Mouse (Mus musculus) retina, postnatal 1 day (tissue): Measurements from ENCODE around the gene Srsf4.

ENCODE experiments used
- DNase-seq: peaks from one replicate; pipeline ENCODE4 v3.0.0-alpha.2; 2012

Srsf4 gene

DNA sequence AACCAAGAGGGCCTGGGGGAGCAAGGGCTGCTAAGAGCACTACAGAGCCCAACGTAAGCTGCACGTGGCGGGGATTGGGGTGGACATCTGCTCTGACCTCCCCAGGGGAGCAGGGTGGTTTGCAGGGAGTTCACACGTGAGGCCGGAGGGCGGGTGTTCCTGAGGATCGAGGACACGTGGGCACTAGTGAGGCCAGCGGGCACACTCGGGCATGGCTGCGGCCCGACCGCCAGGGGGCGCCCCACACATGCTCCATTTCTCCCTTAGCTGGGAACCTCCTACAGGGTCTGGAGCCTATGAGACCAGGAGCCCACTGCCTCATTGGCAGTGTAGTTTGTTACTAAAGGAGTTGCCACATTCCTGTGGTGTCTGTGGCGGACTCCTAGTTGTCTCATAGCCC, 43.0 kb downstream of the Srsf4 start:
- peak; percentile 84 for DNase-seq

DNA sequence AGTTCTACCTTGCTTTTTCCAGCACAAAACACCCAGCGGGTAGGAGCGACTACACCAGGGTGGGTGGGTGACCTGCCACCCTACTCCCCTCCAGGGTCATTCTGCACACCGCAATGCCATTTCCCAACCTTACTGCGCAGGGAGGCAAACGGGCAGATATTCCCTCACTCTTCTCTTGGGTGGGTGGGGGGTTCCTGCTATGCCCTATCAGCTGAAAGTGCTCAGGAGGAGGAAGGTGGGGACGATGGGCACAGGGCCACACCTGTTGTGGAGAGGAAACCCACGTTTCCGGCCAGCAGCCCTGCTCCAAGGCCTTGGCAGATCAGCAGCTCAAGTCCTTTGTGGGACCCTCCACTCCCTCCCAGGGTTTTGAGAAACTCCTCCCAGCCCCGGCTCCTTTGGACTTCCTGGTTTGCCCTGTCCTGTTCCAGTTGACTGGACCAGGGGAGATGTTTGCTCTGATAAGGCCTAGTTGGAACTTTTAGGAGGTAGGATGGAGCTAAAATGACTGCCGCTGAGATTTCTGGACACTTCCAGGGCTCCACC, 43.7 kb downstream of the Srsf4 start:
- no peak for DNase-seq

DNA sequence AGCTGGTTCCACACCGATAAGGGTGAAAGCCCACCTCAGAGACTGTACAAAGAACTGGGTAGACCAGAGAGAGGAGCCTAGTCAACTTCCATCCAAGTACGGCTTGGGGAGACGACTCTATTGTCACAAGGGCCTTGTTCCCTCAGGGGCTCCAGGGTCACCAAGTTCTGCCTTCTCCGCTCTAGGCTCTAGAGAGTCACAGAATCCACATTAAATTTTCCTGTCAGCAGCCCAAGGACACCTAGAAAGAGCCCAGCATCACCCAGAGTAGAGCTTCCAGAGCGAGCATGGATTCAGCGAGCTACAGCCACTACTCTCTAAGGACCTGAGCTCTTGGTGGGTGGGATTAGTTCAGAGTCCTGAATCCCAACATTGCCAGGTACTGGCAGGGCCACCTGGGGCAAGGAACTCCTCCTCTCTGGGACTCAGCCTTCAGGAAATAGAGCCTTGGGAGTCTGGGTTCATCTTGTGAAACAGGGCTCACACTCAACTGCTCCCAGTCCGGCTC, 44.7 kb downstream of the Srsf4 start:
- no peak for DNase-seq

DNA sequence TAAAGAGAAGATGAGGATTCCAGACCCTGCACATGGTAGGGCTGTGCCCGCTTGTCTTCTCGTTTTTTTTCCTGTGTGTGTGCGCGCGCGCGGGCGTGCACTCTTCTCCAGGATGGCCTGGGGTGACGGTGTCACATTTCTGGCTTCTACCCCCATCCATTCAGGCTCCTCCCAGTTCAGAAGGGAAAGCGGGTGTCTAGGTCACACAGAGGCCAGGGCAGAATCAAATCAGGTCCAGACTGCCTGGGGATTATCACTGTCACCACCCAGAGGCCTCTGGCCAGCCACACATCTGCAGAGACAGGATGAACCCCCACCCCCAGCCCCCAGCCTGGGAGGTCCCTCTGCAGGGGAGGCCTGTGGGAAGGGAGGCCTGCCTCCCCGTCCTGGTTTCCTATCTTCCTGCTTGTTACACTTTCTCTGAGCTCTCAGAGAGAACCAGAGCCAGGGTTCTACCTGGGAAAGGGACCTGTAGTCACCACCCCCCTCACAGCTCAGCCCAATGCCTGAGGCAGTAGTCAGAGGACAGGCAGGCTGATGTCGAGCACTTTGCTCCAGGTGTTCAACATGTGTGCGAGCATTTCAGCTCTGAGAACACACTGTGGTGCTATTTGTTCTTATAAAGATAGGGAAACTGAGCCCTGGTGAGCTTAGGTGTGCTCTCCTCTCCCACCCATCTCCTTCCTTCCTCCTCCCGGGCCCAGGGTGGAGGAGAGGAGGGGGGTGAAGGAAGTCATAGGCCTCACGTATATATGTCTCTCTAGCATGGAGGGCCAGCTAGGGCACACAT, 45.5 kb downstream of the Srsf4 start:
- DNase-seq = peak; percentile 59

DNA sequence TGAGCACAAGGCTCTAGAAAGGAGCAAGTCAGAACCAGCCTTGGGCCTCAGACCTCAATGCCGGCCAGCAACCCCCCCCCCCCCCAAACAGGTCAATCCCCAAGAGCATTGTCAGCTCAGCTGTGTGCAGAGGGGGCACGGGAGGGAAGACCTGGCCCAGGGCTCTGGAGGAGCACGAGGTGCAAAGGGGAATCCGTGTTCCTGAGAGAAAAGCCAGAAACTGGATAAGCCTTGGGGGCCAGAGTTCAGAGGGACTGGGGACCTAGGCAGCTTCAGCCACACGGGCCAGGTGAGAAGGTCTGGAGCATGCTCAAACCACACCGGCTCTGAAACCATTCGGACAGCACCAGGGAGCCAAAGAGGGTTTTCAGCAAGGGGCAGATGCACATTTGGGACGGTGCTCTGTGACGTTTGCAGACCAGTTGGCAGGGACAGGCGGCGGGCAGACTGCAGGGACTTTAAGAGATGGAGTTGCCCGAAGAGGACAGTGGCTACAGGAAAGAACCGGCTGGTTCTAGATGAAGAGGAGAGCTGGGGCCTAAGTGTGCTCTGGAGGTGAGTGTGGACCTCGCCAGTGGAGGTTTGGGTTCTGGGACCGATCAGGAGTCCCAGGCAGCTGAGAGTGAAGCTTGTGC, 46.2 kb downstream of the Srsf4 start:
- no peak for DNase-seq

DNA sequence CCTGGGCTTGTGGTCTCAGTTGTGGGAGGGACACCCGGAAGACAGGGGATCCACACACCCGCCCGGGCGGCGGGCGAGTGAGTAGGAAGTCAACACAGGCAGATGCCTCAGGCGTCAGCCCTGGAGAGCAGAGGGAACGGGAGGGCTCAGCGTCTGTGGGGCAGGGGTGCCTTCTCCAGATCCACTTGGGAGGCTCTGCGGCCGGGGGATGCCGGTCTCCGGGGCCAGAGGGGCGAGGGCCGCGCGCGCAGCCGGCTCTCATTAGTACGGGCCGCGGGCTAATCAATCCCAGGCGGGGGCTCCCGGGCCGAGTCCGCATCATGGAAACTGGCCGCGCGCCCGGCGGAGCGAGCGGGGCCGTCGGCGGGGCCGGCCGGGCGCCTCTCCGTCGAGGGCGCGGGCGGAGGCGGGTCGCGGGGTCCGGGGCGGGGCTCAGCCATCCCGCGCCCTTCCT, 46.8 kb downstream of the Srsf4 start:
- peak; percentile 56 for DNase-seq

DNA sequence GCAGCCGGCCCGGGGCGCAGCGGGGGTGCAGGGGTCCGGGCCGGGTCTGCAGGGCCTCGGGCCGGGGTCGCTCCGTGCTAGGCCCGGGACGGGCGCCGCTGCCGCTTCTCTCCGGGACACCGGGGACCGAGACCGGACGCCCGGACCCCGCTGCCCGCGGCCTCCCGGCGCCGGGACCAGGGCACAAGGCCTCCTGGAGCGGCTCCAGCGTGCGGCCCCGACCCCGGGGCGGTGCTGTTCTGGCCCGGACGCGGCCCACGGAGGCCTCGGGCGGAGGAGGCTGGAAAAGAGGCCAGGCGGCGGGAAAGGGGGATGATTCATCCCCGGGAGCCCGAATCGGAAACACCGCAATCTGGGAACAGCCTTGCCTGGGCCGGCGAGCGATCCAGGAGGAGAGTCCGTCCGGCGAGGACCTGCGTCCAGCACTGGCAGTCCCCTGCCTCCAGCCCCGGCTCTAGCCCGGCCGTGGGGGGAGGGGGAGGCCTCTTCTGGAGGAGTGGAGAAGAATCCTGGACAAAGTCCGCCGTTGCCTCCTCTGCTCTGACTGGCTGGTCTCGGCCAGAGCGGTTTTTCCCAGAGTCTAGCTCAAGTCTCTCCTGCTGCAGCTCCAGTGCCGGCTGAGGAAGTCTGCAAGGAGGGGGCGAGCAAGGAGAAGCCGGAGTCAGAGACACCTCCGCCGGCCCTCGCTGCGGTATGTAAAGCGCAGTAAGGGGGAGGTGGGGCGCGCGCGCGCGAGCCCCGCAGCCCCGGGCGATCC, 47.4 kb downstream of the Srsf4 start:
- DNase-seq = peak; percentile 54

DNA sequence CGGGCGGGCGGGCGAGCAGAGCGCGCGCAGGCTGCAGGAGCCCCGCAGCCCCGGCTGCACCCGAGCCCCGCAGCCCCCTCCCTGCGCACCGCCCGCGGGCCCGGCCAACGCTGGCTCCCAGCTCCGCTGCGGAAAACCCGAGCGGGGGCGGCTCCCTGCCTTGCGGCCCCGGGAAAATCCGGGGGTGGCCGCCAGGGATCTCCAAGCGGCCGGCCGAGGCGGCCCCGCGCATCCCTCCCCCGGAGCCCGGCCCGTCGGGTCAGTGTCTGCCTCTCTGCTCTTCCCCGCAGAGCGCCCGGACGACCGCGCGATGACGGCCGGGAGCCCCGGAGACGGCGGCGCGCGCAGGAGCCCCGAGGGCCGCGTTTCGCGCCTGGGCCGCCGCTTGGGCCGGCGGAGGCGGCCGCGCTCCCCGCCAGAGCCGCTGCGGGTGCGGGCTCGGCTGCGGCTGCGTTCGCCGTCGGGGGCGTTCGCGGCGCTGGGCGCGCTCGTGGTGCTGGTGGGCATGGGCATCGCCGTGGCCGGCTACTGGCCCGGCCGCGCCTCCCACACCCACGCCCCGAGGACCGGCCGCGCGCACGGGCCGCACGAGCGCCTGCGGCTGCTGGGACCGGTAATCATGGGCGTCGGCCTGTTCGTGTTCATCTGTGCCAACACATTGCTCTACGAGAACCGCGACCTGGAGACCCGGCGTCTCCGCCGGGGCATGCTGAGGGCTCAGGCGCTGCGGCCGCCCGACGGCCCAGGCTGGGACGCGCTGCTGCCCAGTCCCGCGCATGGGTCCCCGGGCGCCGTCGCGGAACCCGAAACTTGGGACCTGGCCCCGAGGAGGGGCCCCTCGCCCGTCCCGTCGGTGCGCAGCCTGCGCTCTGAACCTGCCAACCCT, 48.3 kb downstream of the Srsf4 start, which contains the start of gene Tmem200b:
Gene Tmem200b (plus strand): TSS at position 311 of the 886 bp plus-strand sequence.
- DNase-seq = peak; percentile 37

DNA sequence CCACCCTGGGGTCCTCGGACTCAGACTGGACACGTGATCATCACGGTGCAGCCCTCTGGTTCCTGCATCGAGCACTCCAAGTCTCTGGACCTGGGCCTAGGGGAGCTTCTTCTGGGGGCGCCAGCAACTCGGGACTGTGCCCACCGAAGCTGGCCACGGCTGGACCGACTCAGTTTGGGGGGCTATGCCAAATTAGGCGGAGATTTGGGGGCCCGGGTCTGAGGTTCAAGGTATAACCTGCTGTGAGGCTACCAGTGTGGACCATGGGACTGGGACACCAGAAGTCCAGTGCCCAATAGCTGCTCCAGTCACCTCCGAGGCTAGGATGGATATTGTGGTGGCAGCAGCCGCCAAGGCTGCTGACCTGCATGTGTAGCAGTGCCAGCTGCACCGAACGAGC, 49.0 kb downstream of the Srsf4 start:
- no peak for DNase-seq

DNA sequence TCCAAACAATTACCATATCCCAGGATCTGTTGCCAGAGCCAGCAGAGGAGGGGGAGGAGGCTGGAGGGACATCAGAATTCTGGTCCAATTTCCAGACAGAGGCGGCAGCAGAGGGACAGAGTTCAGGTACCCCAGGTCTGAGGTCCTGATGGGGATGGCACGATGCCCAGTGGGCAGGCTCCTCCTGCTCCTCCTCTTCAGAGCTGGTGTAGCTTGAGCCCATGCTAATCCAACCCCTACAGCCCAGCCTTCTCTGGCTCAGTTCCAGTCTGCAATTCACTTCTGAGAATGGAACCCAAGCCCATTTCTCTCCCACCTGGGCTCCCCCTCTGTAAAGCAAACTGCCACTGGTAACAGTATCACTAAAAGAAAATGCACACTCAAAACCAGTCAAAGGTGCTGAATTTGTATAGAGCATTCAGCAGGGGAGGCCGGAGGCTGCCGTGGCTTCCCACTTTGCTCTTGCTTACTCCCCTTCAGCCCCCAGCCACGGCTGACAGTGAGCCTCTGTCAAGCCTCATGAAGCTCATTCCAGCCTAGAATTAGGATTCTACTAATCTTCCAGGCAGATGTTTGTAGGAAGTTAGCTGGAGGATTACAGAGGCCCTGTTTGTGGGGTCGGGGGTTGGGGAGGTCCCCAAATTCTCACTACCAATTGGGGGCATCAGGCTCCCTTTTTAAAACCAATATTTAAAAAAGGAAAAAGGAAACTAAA, 50.8 kb downstream of the Srsf4 start:
- peak; percentile 60 for DNase-seq

DNA sequence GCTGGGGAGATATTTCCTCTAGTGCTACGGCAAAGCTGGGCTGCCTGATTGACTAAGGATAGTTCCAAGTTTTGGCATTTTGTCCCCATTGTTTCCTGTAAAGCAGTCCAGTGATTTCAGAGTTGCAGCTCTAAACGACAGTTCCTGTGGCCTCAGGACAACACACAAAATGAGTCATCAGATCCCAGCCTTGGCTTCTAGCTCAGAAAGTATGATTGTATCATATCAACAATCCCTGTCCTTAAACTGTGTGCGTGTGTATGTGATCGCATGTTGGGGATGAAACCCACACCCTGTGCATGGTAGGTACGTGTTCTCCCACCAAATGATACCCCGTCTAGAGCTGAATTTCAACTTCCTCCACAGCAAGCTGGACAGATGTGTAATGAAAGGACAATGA, 55.7 kb downstream of the Srsf4 start:
- DNase-seq = no peak

DNA sequence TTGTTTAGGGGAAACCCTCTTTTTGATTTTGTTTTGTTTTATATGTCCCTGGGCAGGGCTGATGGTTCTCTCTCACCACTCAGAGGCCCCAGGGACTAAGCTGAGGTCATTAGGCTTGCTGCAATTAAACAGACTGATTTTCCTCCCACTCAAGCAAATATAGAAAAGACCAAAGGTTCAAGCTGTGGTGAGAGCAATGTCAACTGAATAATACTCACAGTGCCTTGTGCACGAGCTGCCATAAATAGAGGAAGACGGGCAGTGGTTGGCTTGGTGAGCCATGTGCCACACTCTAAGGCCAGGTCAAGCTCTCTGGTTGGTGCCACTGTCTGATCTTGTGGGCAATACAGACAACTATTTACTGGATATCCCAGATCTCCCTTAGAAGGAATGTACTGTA, 66.0 kb downstream of the Srsf4 start:
- DNase-seq = no peak

DNA sequence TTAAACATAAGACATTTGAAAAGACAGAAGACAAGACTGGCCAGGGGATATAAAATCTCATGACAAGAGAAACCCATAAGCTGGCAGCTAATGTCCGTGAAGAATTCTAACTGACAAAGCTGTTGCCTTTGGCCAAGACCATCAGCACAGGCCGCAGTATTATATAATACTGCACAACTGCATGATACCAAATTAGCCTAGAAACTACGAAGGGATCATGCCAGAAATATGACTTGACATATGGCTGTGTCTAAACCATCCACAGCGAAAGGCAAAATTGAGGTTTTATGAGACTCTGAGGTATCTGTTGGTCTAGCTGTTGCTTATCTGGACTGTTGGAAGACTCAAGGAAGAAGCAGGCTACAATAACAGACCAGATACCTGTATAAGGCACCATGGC, 67.4 kb downstream of the Srsf4 start:
- DNase-seq = no peak

DNA sequence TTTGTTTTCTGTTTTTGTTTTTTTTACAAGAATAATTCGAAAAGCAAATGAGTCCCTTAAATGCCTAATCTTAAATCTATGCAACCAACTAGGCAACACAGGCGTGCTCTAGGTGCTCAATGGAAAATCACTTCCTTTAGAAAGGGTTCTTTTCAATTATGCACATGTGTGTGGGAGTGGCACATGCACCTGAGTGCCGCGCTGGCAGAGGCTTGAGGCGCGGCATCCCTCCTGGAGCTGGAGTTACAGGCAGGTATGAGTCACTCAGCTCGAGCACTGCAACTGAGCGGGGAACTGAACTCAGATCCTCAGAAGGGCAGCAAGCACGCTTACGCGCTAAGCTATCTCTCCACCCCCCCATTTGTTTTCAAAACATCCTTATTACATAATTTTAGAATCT, 74.4 kb downstream of the Srsf4 start:
- DNase-seq = no peak

DNA sequence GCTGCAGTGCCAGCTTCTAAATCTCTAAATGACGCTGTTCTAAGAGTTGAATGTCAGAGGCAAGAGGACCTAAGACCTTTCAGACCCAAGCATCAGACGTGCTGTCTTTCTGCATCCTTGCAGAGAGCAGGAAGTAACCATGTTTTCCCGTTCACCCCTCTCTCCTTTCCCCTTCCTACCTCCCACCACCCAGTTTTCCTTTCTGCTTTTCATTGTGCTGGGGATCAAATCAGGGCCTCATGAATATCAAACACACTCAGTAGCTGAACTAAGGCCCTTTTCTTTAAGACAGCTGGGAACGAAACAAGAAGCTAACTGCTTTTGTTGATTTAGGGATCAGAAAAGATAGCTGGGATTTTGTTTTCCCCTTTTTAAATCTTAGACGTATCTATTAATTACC, 76.5 kb downstream of the Srsf4 start:
- no peak for DNase-seq

DNA sequence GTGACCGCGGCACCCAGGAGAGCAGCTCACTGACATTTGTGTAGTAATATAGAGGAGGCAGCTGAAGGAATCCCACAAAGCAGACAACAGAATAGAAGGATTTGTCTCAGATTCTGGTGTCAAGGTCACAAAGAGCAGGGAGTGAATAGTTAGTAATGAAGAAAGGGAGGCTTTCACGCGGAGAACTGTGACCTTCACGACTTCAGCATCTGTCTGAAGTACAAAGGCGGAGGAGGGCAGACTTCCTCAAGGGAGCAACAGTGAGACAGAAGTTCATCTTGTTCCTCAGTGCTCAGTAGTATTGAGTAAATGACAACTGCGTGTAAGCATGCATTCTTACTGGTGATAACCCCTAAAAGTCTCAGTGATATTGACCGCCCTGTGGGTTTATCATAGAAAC, 77.2 kb downstream of the Srsf4 start:
- no peak for DNase-seq
